In the genomic region with DNA sequence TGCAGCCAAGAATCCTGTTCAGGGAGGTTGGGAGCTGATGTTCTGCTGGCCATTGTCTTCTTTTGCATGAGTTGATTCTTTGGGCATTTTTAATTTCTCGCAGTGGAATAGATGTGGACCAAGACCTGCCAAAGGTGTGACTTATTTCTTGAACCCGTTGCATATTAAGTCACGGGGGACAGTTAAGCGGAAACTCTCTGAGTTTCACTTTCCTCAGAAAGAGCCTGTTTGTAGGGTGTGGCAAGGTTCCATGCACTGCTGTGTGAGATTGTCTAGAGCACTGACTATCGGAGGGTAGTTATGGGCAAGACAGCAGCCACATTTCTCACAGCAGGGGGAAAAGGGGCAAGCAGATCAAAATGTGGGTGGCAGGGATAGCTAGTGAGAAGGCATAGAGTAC, we compare ENCODE assay signal across 32 mouse cellular contexts. TPM values are rescaled to one million over a fixed set of nuclear protein-coding genes. Genes with fewer than 3 reads are reported as not detected.
"Had no signal": no experiment of that assay in that cellular context is flagged by ENCODE, and none has a peak within 500 bp of the region (broad histone marks: within the 10 kb centered on the region; RNA-seq: fewer than 3 reads in every experiment).

No protein-coding gene starts in this region.

- H3K27me3 ChIP-seq: liver, embryonic 12.5 days; liver, embryonic 13.5 days; liver, embryonic 15.5 days; lung, embryonic 15.5 days; midbrain, embryonic 12.5 days; midbrain, embryonic 13.5 days; midbrain, embryonic 15.5 days; neural tube, embryonic 12.5 days had no signal

- H3K9ac ChIP-seq: limb, embryonic 12.5 days; limb, embryonic 13.5 days; limb, embryonic 15.5 days; liver, embryonic 12.5 days; liver, embryonic 13.5 days; liver, embryonic 14.5 days; liver, embryonic 15.5 days; liver, postnatal 0 days; lung, embryonic 14.5 days; lung, embryonic 15.5 days; midbrain, embryonic 12.5 days; midbrain, embryonic 13.5 days; midbrain, embryonic 15.5 days; neural tube, embryonic 12.5 days had no signal

- H3K36me3 ChIP-seq: limb, embryonic 10.5 days; limb, embryonic 12.5 days; limb, embryonic 13.5 days; limb, embryonic 15.5 days; liver, embryonic 12.5 days; liver, embryonic 13.5 days; liver, embryonic 15.5 days; lung, embryonic 15.5 days had no signal

- H3K4me1 ChIP-seq: liver, embryonic 12.5 days; liver, embryonic 13.5 days; liver, embryonic 15.5 days; lung, embryonic 15.5 days had no signal

- DNase-seq: left cerebral cortex, postnatal 4 days; liver; liver, embryonic 13.5 days; liver, postnatal 0 days; lung, adult 18-20 months; lung, adult 2 months; lung, embryonic 14.5 days; lung, postnatal 10 days; lung, postnatal 14 days; lung, postnatal 36 days; lung, postnatal 4 days; midbrain, embryonic 14.5 days had no signal

- H3K4me3 ChIP-seq: limb, embryonic 10.5 days; limb, embryonic 12.5 days; limb, embryonic 13.5 days; limb, embryonic 15.5 days; liver, embryonic 12.5 days; liver, embryonic 13.5 days; liver, embryonic 15.5 days; lung, embryonic 15.5 days; megakaryocyte, embryonic 14.5 days; midbrain, embryonic 10.5 days; midbrain, embryonic 12.5 days; midbrain, embryonic 13.5 days; midbrain, embryonic 15.5 days; myocyte; neural tube, embryonic 12.5 days had no signal

- H3K27ac ChIP-seq: limb, embryonic 10.5 days; limb, embryonic 12.5 days; limb, embryonic 13.5 days; limb, embryonic 15.5 days; liver, embryonic 12.5 days; liver, embryonic 13.5 days; liver, embryonic 14.5 days; liver, embryonic 15.5 days; lung, embryonic 15.5 days; macrophage; midbrain, embryonic 10.5 days; midbrain, embryonic 12.5 days; midbrain, embryonic 13.5 days; midbrain, embryonic 15.5 days; neural tube, embryonic 12.5 days had no signal

- H3K9me3 ChIP-seq: limb, embryonic 10.5 days; limb, embryonic 12.5 days; limb, embryonic 13.5 days; limb, embryonic 15.5 days; liver, embryonic 12.5 days; liver, embryonic 13.5 days; liver, embryonic 15.5 days; lung, embryonic 15.5 days; megakaryocyte, embryonic 14.5 days; midbrain, embryonic 10.5 days; midbrain, embryonic 12.5 days; midbrain, embryonic 13.5 days; midbrain, embryonic 15.5 days; neural tube, embryonic 12.5 days had no signal

- H3K4me2 ChIP-seq: limb, embryonic 12.5 days; limb, embryonic 13.5 days; limb, embryonic 15.5 days; liver, embryonic 11.5 days; liver, embryonic 12.5 days; liver, embryonic 13.5 days; liver, embryonic 15.5 days; lung, embryonic 14.5 days; lung, embryonic 15.5 days; midbrain, embryonic 11.5 days; midbrain, embryonic 12.5 days; midbrain, embryonic 13.5 days; midbrain, embryonic 15.5 days; neural tube, embryonic 12.5 days had no signal

RNA-seq across cellular contexts. Expression of gene Igsf9b, which starts 14.4 kb away (rescaled TPM):
- total RNA-seq: megakaryocyte-erythroid progenitor cell, adult 5-6 weeks had no signal
- polyA plus RNA-seq: liver, adult 2 months; macrophage had no signal
